In genomic region chr4:89128080-89128936, GRCm38 (mm10) we compare ENCODE assay signal across 9 mouse cellular contexts. TPM values are rescaled to one million over a fixed set of nuclear protein-coding genes. Genes with fewer than 3 reads are reported as not detected.
A peak's percentile ranks its signal among the peaks of the same experiment; 100 is the strongest.
DNase-seq lines count a peak whose midpoint lies in the region; ATAC-seq and TF ChIP-seq lines count a peak whose summit lies in the region.
"Had no signal": no experiment of that assay in that cellular context is flagged by ENCODE, and none has a peak within 500 bp of the region (broad histone marks: within the 10 kb centered on the region; RNA-seq: fewer than 3 reads in every experiment).

No protein-coding gene starts in this region.

- no peaks in the 10 kb centered on the region for H3K27me3 ChIP-seq in Patski
- H3K27me3 ChIP-seq in limb, embryonic 11.5 days (ENCODE audit: control insufficient read depth, insufficient read depth, low read length) = no peaks in the 10 kb centered on the region
- no peaks in the 10 kb centered on the region for H3K27me3 ChIP-seq in midbrain, embryonic 11.5 days (ENCODE audit: control insufficient read depth, insufficient read depth, low read length)
- H3K27me3 ChIP-seq: neural tube, embryonic 13.5 days had no signal

- no peaks in the 10 kb centered on the region for H3K9me3 ChIP-seq in limb, embryonic 11.5 days (ENCODE audit: control insufficient read depth, low read length)
- no peaks in the 10 kb centered on the region for H3K9me3 ChIP-seq in midbrain, embryonic 11.5 days (ENCODE audit: control insufficient read depth, low read length)
- H3K9me3 ChIP-seq: neural tube, embryonic 13.5 days had no signal

- in situ Hi-C loops in Patski (cut with MboI; ENCODE audit: low pct_unique_long_range_greater_than_20kb) = loop anchor here (5.0 to 25.0 kb wide), 4 partner anchors 76 to 366 kb away; partner anchors contain the start of genes Gm13271, Gm13283 and Gm13290

- WGBS in limb, embryonic 11.5 days = 30% methylated on average over 20 of the region's 20 CpGs
- WGBS in midbrain, embryonic 11.5 days = 35% methylated on average over 20 of the region's 20 CpGs

- TF ChIP-seq CTCF in layer of hippocampus, adult 2 months (conservative IDR thresholded peaks at IDR 0.05) = peak; percentile 81
- peak; percentile 62 for TF ChIP-seq CTCF in Patski (IDR thresholded peaks at IDR 0.05)

- H3K4me1 ChIP-seq in limb, embryonic 11.5 days (ENCODE audit: control insufficient read depth, insufficient read depth, low read length) = 0 out of 2 replicates have a peak, but pooled peaks cover 2% of the 10 kb centered on the region
- H3K4me1 ChIP-seq in midbrain, embryonic 11.5 days (ENCODE audit: control insufficient read depth, insufficient read depth, low read length) = no peaks in the 10 kb centered on the region
- H3K4me1 ChIP-seq: neural tube, embryonic 13.5 days had no signal

- POLR2A ChIA-PET in Patski (lab: Charles Lee) = interaction anchor here (0.9 to 2.2 kb wide), 8 partner anchors 12 to 197 kb away, joined by 3 to 10 read pairs (median 4); no protein-coding TSS in a partner anchor

- peak; percentile 82 for ATAC-seq in Patski
- ATAC-seq in erythroblast, adult 5-6 weeks (replicated peaks; ENCODE audit: low FRiP score, poor library complexity, severe bottlenecking) = 0 out of 2 replicates have a peak, but pooled peaks have one; percentile 67
- peak; percentile 74 to 90 for ATAC-seq in hematopoietic stem cell, adult 5-6 weeks (replicated peaks in 1 of 2; ENCODE audit: insufficient read depth in 1 of 2, low FRiP score in 2 of 2, low TSS enrichment in 1 of 2, low read depth in 1 of 2, poor library complexity in 2 of 2, severe bottlenecking in 2 of 2)
- ATAC-seq in limb, embryonic 11.5 days (ENCODE audit: insufficient number of reproducible peaks, low FRiP score, low TSS enrichment, low read depth) = peak; percentile 49
- ATAC-seq in midbrain, embryonic 11.5 days (ENCODE audit: low FRiP score) = peak; percentile 70

- no peak overlapping the region for H3K9ac ChIP-seq in limb, embryonic 11.5 days (ENCODE audit: low read length)
- H3K9ac ChIP-seq in midbrain, embryonic 11.5 days (ENCODE audit: low read length) = no peak overlapping the region
- H3K9ac ChIP-seq: neural tube, embryonic 13.5 days had no signal

- DNase-seq in layer of hippocampus, adult 2 months (ENCODE audit: low spot score in 2 of 2) = peak; percentile 12 to 20
- no peak for DNase-seq in layer of hippocampus, adult 9-11 months
- no peak for DNase-seq in Patski (ENCODE audit: low read depth, low spot score)
- DNase-seq in limb, embryonic 11.5 days (ENCODE audit: low spot score) = peak; percentile 83
- peak; percentile 95 for DNase-seq in midbrain, embryonic 11.5 days (ENCODE audit: low spot score, missing footprints)
- DNase-seq in urinary bladder, postnatal 25 days (ENCODE audit: low spot score) = peak; percentile 51

- H3K4me2 ChIP-seq in limb, embryonic 11.5 days (ENCODE audit: low read depth, severe bottlenecking) = no peak overlapping the region; the same call in 1 of the 2 replicates
- H3K4me2 ChIP-seq in midbrain, embryonic 11.5 days = no peak overlapping the region

- H3K36me3 ChIP-seq in limb, embryonic 11.5 days (ENCODE audit: control insufficient read depth, insufficient read depth, low read length) = no peaks in the 10 kb centered on the region
- no peaks in the 10 kb centered on the region for H3K36me3 ChIP-seq in midbrain, embryonic 11.5 days (ENCODE audit: control insufficient read depth, insufficient read depth, low read length)
- H3K36me3 ChIP-seq: neural tube, embryonic 13.5 days had no signal

- no peak overlapping the region for H3K27ac ChIP-seq in layer of hippocampus, adult 2 months
- no peak overlapping the region for H3K27ac ChIP-seq in limb, embryonic 11.5 days (replicated peaks; ENCODE audit: low read depth, low read length)
- H3K27ac ChIP-seq in midbrain, embryonic 11.5 days (ENCODE audit: low read depth, low read length) = no peak overlapping the region
- H3K27ac ChIP-seq: neural tube, embryonic 13.5 days had no signal

- CTCF ChIA-PET in Patski (lab: Charles Lee) = interaction anchor here (0.7 to 3.4 kb wide), 18 partner anchors 12 to 282 kb away, joined by 3 to 21 read pairs (median 4); no protein-coding TSS in a partner anchor

- no peak overlapping the region for H3K4me3 ChIP-seq in layer of hippocampus, adult 2 months
- no peak overlapping the region for H3K4me3 ChIP-seq in limb, embryonic 11.5 days (ENCODE audit: low read depth, low read length)
- H3K4me3 ChIP-seq in midbrain, embryonic 11.5 days (ENCODE audit: low read depth, low read length) = no peak overlapping the region
- H3K4me3 ChIP-seq: neural tube, embryonic 13.5 days had no signal

RNA-seq across cellular contexts. Expression of gene Mtap, which starts 8.6 kb away (rescaled TPM):
- 10 to 100 TPM; 10.2 to 10.4 TPM for total RNA-seq in layer of hippocampus, adult 2 months (2021)
- 59.4 TPM for polyA plus RNA-seq in Patski (2021)
- total RNA-seq in erythroblast, adult 5-6 weeks (2015; ENCODE audit: low replicate concordance) = 4.2 and 4.8 TPM in 2 replicates
- total RNA-seq in erythroblast, adult 5-6 weeks (2017; ENCODE audit: low replicate concordance) = 2.6 and 3.2 TPM in 2 replicates
- total RNA-seq in hematopoietic stem cell, adult 5-6 weeks (2017) = 53.8 and 71.6 TPM in 2 replicates
- polyA plus RNA-seq in limb, embryonic 11.5 days (2014; fragmentation: Nextera tagmentation; extraction: Ambion mirVana) = 113 and 115 TPM in 2 replicates
- 91.1 and 96.1 TPM in 2 replicates for polyA plus RNA-seq in midbrain, embryonic 11.5 days (2014; fragmentation: Nextera tagmentation; extraction: Ambion mirVana)

Comparison
In these comparisons a context has a peak if more than half of its experiments do, and no peak if none do; other contexts are left out.
1. DNase-seq: peak in layer of hippocampus, adult 2 months (2 of 2), limb, embryonic 11.5 days (single experiment), midbrain, embryonic 11.5 days (single experiment) and urinary bladder, postnatal 25 days (single experiment); none in layer of hippocampus, adult 9-11 months (single experiment) and Patski (single experiment).
2. Peak in every context shown above with its lines, with median percentiles within 50 percentile points of each other: ATAC-seq.